ENCODE assay signal across 11 mouse cellular contexts in genomic region chr8:107699307-107699706, GRCm38 (mm10).
A peak's percentile ranks its signal among the peaks of the same experiment; 100 is the strongest.
DNase-seq lines count a peak whose midpoint lies in the region; ATAC-seq and TF ChIP-seq lines count a peak whose summit lies in the region.
"Had no signal": no experiment of that assay in that cellular context is flagged by ENCODE, and none has a peak within 500 bp of the region (broad histone marks: within the 10 kb centered on the region; RNA-seq: fewer than 3 reads in every experiment).

No protein-coding gene starts in this region.

- peak; percentile 20 to 44 for DNase-seq in cerebellum, adult 2 months
- DNase-seq in cerebellum, adult 11-12 months: no peak
- no peak for DNase-seq in hindbrain, embryonic 10.5 days (ENCODE audit: low spot score)
- peak; percentile 42 to 62 for DNase-seq in cerebellum, postnatal 25 days
- peak; percentile 32 for DNase-seq in mesoderm, embryonic 11.5 days (ENCODE audit: low read depth, low spot score)
- no peak for DNase-seq in lung, postnatal 10 days
- no peak for DNase-seq in left cerebral cortex, adult 2 months (ENCODE audit: extremely low spot score in 1 of 2, low spot score in 2 of 2)
- DNase-seq: heart, adult 2 months; thymus, postnatal 36 days had no signal

- H3K27me3 ChIP-seq in cerebellum, adult 2 months (ENCODE audit: control insufficient read depth, insufficient read depth, low read length): 0 out of 2 replicates have a peak, but pooled peaks cover 1% of the 10 kb centered on the region
- H3K27me3 ChIP-seq in hindbrain, embryonic 12.5 days: no peaks in the 10 kb centered on the region
- 0 out of 2 replicates have a peak, but pooled peaks cover 3% of the 10 kb centered on the region for H3K27me3 ChIP-seq in hindbrain, embryonic 10.5 days (ENCODE audit: insufficient read depth, poor library complexity, severe bottlenecking)

- ATAC-seq in hindbrain, embryonic 12.5 days (ENCODE audit: low FRiP score): no peak

- no peak for TF ChIP-seq POLR2A in cerebellum, adult 2 months (IDR thresholded peaks at IDR 0.05; ENCODE audit: borderline replicate concordance, insufficient read depth, low read length)

- whole genome bisulfite sequencing in cerebellum, adult 2 months: 2% methylated on average over 7 of the region's 7 CpGs
- WGBS in hindbrain, embryonic 12.5 days: 33% methylated on average over 7 of the region's 7 CpGs
- 50% methylated on average over 7 of the region's 7 CpGs for WGBS in hindbrain, embryonic 10.5 days

- no peaks in the 10 kb centered on the region for H3K36me3 ChIP-seq in hindbrain, embryonic 12.5 days
- H3K36me3 ChIP-seq in hindbrain, embryonic 10.5 days: no peaks in the 10 kb centered on the region

- TF ChIP-seq CTCF in cerebellum, adult 2 months (IDR thresholded peaks at IDR 0.05; ENCODE audit: borderline replicate concordance, insufficient read depth, low read depth, low read length): no peak
- TF ChIP-seq CTCF in left cerebral cortex, adult 2 months (IDR thresholded peaks at IDR 0.05): no peak

- peak overlapping the region; percentile 17 for H3K4me3 ChIP-seq in cerebellum, adult 2 months (replicated peaks; ENCODE audit: insufficient read depth, low read depth, low read length)
- H3K4me3 ChIP-seq in hindbrain, embryonic 12.5 days: no peak overlapping the region
- no peak overlapping the region for H3K4me3 ChIP-seq in hindbrain, embryonic 10.5 days
- H3K4me3 ChIP-seq in left cerebral cortex, adult 2 months: no peak overlapping the region
- H3K4me3 ChIP-seq: heart, adult 2 months; megakaryocyte, embryonic 14.5 days had no signal

- 0 out of 2 replicates have a peak overlapping the region, but pooled peaks have one; percentile 9 for H3K4me2 ChIP-seq in hindbrain, embryonic 12.5 days (replicated peaks)

- no peaks in the 10 kb centered on the region for H3K9me3 ChIP-seq in hindbrain, embryonic 12.5 days (replicated peaks)
- H3K9me3 ChIP-seq in hindbrain, embryonic 10.5 days: no peaks in the 10 kb centered on the region
- H3K9me3 ChIP-seq: megakaryocyte, embryonic 14.5 days had no signal

- intact Hi-C loops in left cerebral cortex, adult 2 months (cut with DNase I): no loop called here

- no peak overlapping the region for H3K9ac ChIP-seq in hindbrain, embryonic 12.5 days

- no peak overlapping the region for H3K27ac ChIP-seq in cerebellum, adult 2 months (ENCODE audit: insufficient read depth, low read length)
- H3K27ac ChIP-seq in hindbrain, embryonic 12.5 days: peak overlapping the region; percentile 45; the same call in 1 of the 2 replicates
- no peak overlapping the region for H3K27ac ChIP-seq in hindbrain, embryonic 10.5 days
- no peak overlapping the region for H3K27ac ChIP-seq in left cerebral cortex, adult 2 months
- H3K27ac ChIP-seq: heart, adult 2 months had no signal

- H3K4me1 ChIP-seq in cerebellum, adult 2 months (ENCODE audit: control insufficient read depth, insufficient read depth, low read length): peaks cover 4% of the 10 kb centered on the region; the same call in 1 of the 2 replicates
- H3K4me1 ChIP-seq in hindbrain, embryonic 12.5 days: peaks cover 8% of the 10 kb centered on the region
- H3K4me1 ChIP-seq in hindbrain, embryonic 10.5 days (replicated peaks): peaks cover 12% of the 10 kb centered on the region; the same call in 1 of the 2 replicates

Comparison
In these comparisons a context has a peak if more than half of its experiments do, and no peak if none do; other contexts are left out.
1. DNase-seq: peak in cerebellum, adult 2 months (2 of 2), cerebellum, postnatal 25 days (2 of 2) and mesoderm, embryonic 11.5 days (single experiment); none in cerebellum, adult 11-12 months (single experiment), hindbrain, embryonic 10.5 days (single experiment), lung, postnatal 10 days (single experiment) and left cerebral cortex, adult 2 months (0 of 2).